Mouse (Mus musculus): ENCODE results near the gene C9orf72. TPM values are rescaled to one million over a fixed set of nuclear protein-coding genes. Genes with fewer than 3 reads are reported as not detected.

The C9orf72 gene
- polyA plus RNA-seq, 1 experiment from 2014 or later = 11.7 TPM

DNA sequence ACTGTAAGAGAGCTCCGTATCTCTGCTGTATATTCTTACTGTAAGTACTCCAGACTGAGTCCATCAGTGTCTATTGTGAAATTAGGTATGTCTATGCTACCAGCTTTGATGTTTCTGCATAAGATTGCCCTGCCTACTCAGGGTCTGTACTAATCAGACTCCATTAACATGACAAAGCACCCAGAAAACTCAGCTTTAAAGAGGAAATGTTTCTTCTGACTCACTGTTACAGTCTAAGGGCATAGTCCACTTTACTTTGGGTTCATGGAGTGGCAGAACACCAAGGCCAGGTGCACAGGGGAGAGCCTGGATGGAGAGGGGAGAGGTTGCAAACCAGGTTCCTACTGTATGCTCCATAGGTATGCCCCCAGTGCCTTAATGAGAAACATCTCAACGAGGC lies 22.3 kb downstream of the C9orf72 start:
- no peak overlapping the region for H3K9ac ChIP-seq (ENCODE audit: low read length)
- 92% methylated on average over 2 of the region's 2 CpGs for WGBS
- no peak overlapping the region for H3K4me2 ChIP-seq (ENCODE audit: low read length)
- H3K36me3 ChIP-seq (ENCODE audit: control insufficient read depth, insufficient read depth, low read length) = peaks cover 42% of the 10 kb centered on the region
- H3K27me3 ChIP-seq (replicated peaks; ENCODE audit: control insufficient read depth, insufficient read depth, low read length) = no peaks in the 10 kb centered on the region
- H3K9me3 ChIP-seq (ENCODE audit: control insufficient read depth, low read length) = no peaks in the 10 kb centered on the region
- H3K4me3 ChIP-seq (ENCODE audit: low read depth, low read length) = no peak overlapping the region
- DNase-seq (ENCODE audit: low spot score) (no peak), ATAC-seq (replicated peaks; ENCODE audit: low FRiP score, low TSS enrichment, low read depth) (no peak)
- no peaks in the 10 kb centered on the region for H3K4me1 ChIP-seq (replicated peaks; ENCODE audit: control insufficient read depth, insufficient read depth, low read length)
- no peak overlapping the region for H3K27ac ChIP-seq (ENCODE audit: low read depth)

- ATAC-seq (replicated peaks; ENCODE audit: low FRiP score, low TSS enrichment, low read depth) = no peak
Observed at GRCm38 (mm10) chr4:35201700-35202099, 24.3 kb downstream of the C9orf72 start.

GRCm38 (mm10) chr4:35192725-35193124 lies 33.2 kb downstream of the C9orf72 start:
- Histone ChIP-seq H3K4me1 (replicated peaks; ENCODE audit: control insufficient read depth, insufficient read depth, low read length) (no peaks in the 10 kb centered on the region; the same call in 1 of the 2 replicates), H3K36me3 (ENCODE audit: control insufficient read depth, insufficient read depth, low read length) (peaks cover 8% of the 10 kb centered on the region; the same call in 1 of the 2 replicates), H3K4me2 (ENCODE audit: low read length) (no peak overlapping the region), H3K4me3 (ENCODE audit: low read depth, low read length) (no peak overlapping the region), H3K9me3 (ENCODE audit: control insufficient read depth, low read length) (no peaks in the 10 kb centered on the region), H3K9ac (ENCODE audit: low read length) (no peak overlapping the region), H3K27me3 (replicated peaks; ENCODE audit: control insufficient read depth, insufficient read depth, low read length) (no peaks in the 10 kb centered on the region), H3K27ac (ENCODE audit: low read depth) (no peak overlapping the region)
- ATAC-seq (replicated peaks; ENCODE audit: low FRiP score, low TSS enrichment, low read depth) (no peak), DNase-seq (ENCODE audit: low spot score) (no peak)
- WGBS = 32% methylated on average over 7 of the region's 7 CpGs

More at GRCm38 (mm10) chr4:35201700-35202099, 24.3 kb downstream of the C9orf72 start:
- Histone ChIP-seq H3K4me1 (replicated peaks; ENCODE audit: control insufficient read depth, insufficient read depth, low read length) (no peaks in the 10 kb centered on the region), H3K27me3 (replicated peaks; ENCODE audit: control insufficient read depth, insufficient read depth, low read length) (no peaks in the 10 kb centered on the region), H3K36me3 (ENCODE audit: control insufficient read depth, insufficient read depth, low read length) (peaks cover 49% of the 10 kb centered on the region), H3K4me3 (ENCODE audit: low read depth, low read length) (no peak overlapping the region), H3K9ac (ENCODE audit: low read length) (no peak overlapping the region), H3K27ac (ENCODE audit: low read depth) (no peak overlapping the region), H3K9me3 (ENCODE audit: control insufficient read depth, low read length) (no peaks in the 10 kb centered on the region), H3K4me2 (ENCODE audit: low read length) (no peak overlapping the region)
- WGBS = 87% methylated on average over 5 of the region's 5 CpGs
- no peak for DNase-seq (ENCODE audit: low spot score)

- H3K27me3 ChIP-seq (replicated peaks; ENCODE audit: control insufficient read depth, insufficient read depth, low read length) = no peaks in the 10 kb centered on the region
- no peak overlapping the region for H3K27ac ChIP-seq (ENCODE audit: low read depth)
- WGBS = 67% methylated on average over 5 of the region's 5 CpGs
- no peaks in the 10 kb centered on the region for H3K9me3 ChIP-seq (ENCODE audit: control insufficient read depth, low read length)
- H3K4me1 ChIP-seq (replicated peaks; ENCODE audit: control insufficient read depth, insufficient read depth, low read length) = no peaks in the 10 kb centered on the region; the same call in 1 of the 2 replicates
- H3K36me3 ChIP-seq (ENCODE audit: control insufficient read depth, insufficient read depth, low read length) = no peaks in the 10 kb centered on the region
- DNase-seq (ENCODE audit: low spot score) (no peak), ATAC-seq (replicated peaks; ENCODE audit: low FRiP score, low TSS enrichment, low read depth) (no peak)
- no peak overlapping the region for H3K4me2 ChIP-seq (ENCODE audit: low read length)
- no peak overlapping the region for H3K9ac ChIP-seq (ENCODE audit: low read length)
- H3K4me3 ChIP-seq (ENCODE audit: low read depth, low read length) = no peak overlapping the region
Observed at GRCm38 (mm10) chr4:35189794-35190193, 36.2 kb downstream of the C9orf72 start.

GRCm38 (mm10) chr4:35187617-35188326 lies 38.2 kb downstream of the C9orf72 start:
- Histone ChIP-seq H3K9ac (ENCODE audit: low read length) (no peak overlapping the region), H3K36me3 (ENCODE audit: control insufficient read depth, insufficient read depth, low read length) (no peaks in the 10 kb centered on the region), H3K27me3 (replicated peaks; ENCODE audit: control insufficient read depth, insufficient read depth, low read length) (no peaks in the 10 kb centered on the region), H3K9me3 (ENCODE audit: control insufficient read depth, low read length) (no peaks in the 10 kb centered on the region), H3K4me3 (ENCODE audit: low read depth, low read length) (no peak overlapping the region), H3K4me1 (replicated peaks; ENCODE audit: control insufficient read depth, insufficient read depth, low read length) (no peaks in the 10 kb centered on the region; the same call in 1 of the 2 replicates), H3K27ac (ENCODE audit: low read depth) (no peak overlapping the region), H3K4me2 (ENCODE audit: low read length) (no peak overlapping the region)
- ATAC-seq (replicated peaks; ENCODE audit: low FRiP score, low TSS enrichment, low read depth) (no peak), DNase-seq (ENCODE audit: low spot score) (no peak)
- 71% methylated on average over 8 of the region's 8 CpGs for WGBS

- 73% methylated on average over 12 of the region's 12 CpGs for WGBS
- Histone ChIP-seq H3K4me2 (ENCODE audit: low read length) (no peak overlapping the region), H3K4me3 (ENCODE audit: low read depth, low read length) (no peak overlapping the region), H3K9ac (ENCODE audit: low read length) (no peak overlapping the region), H3K36me3 (ENCODE audit: control insufficient read depth, insufficient read depth, low read length) (no peaks in the 10 kb centered on the region), H3K27me3 (replicated peaks; ENCODE audit: control insufficient read depth, insufficient read depth, low read length) (no peaks in the 10 kb centered on the region), H3K27ac (ENCODE audit: low read depth) (no peak overlapping the region), H3K9me3 (ENCODE audit: control insufficient read depth, low read length) (no peaks in the 10 kb centered on the region), H3K4me1 (replicated peaks; ENCODE audit: control insufficient read depth, insufficient read depth, low read length) (no peaks in the 10 kb centered on the region)
- DNase-seq (ENCODE audit: low spot score) (no peak), ATAC-seq (replicated peaks; ENCODE audit: low FRiP score, low TSS enrichment, low read depth) (no peak)
Observed at GRCm38 (mm10) chr4:35177926-35178645, 47.9 kb downstream of the C9orf72 start.

DNA sequence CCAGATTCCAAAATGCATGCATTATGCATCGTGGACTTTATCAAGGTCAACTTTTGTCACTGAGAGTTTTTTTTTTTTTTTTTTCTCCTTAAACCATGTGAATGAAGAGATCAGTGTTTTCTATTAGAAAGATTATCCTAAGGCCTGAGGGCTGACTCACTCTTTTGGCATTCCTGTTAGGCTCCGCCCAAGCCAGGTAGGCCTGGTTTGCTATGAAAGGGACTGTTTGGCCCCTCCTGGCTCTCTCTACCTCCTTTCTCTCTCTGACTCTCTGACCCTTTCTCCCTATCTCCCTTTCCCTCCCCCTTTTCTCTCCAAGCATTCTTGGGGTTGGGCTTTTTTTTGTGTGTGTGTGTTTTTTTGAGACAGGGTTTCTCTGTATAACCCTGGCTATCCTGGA lies 50.4 kb downstream of the C9orf72 start:
- no peak overlapping the region for H3K4me3 ChIP-seq (ENCODE audit: low read depth, low read length)
- H3K27me3 ChIP-seq (replicated peaks; ENCODE audit: control insufficient read depth, insufficient read depth, low read length) = no peaks in the 10 kb centered on the region
- no peaks in the 10 kb centered on the region for H3K9me3 ChIP-seq (ENCODE audit: control insufficient read depth, low read length)
- no peak overlapping the region for H3K9ac ChIP-seq (ENCODE audit: low read length)
- H3K27ac ChIP-seq (ENCODE audit: low read depth) = no peak overlapping the region
- H3K36me3 ChIP-seq (ENCODE audit: control insufficient read depth, insufficient read depth, low read length) = no peaks in the 10 kb centered on the region
- WGBS = 83% methylated on average over 2 of the region's 2 CpGs
- no peak for ATAC-seq (replicated peaks; ENCODE audit: low FRiP score, low TSS enrichment, low read depth)
- no peaks in the 10 kb centered on the region for H3K4me1 ChIP-seq (replicated peaks; ENCODE audit: control insufficient read depth, insufficient read depth, low read length)
- no peak overlapping the region for H3K4me2 ChIP-seq (ENCODE audit: low read length)
- no peak for DNase-seq (ENCODE audit: low spot score)

- no peak for DNase-seq (ENCODE audit: low spot score)
- WGBS = 77% methylated on average over 1 of the region's 1 CpGs
Observed at GRCm38 (mm10) chr4:35173551-35173950, 52.4 kb downstream of the C9orf72 start.

More at GRCm38 (mm10) chr4:35173551-35173950, 52.4 kb downstream of the C9orf72 start:
- H3K27ac ChIP-seq (ENCODE audit: low read depth) = no peak overlapping the region
- no peaks in the 10 kb centered on the region for H3K36me3 ChIP-seq (ENCODE audit: control insufficient read depth, insufficient read depth, low read length)
- H3K4me2 ChIP-seq (ENCODE audit: low read length) = no peak overlapping the region
- H3K9me3 ChIP-seq (ENCODE audit: control insufficient read depth, low read length) = no peaks in the 10 kb centered on the region
- ATAC-seq (replicated peaks; ENCODE audit: low FRiP score, low TSS enrichment, low read depth) = no peak
- no peak overlapping the region for H3K9ac ChIP-seq (ENCODE audit: low read length)
- 0 out of 2 replicates have a peak, but pooled peaks cover 4% of the 10 kb centered on the region for H3K4me1 ChIP-seq (replicated peaks; ENCODE audit: control insufficient read depth, insufficient read depth, low read length)
- H3K4me3 ChIP-seq (ENCODE audit: low read depth, low read length) = no peak overlapping the region
- H3K27me3 ChIP-seq (replicated peaks; ENCODE audit: control insufficient read depth, insufficient read depth, low read length) = no peaks in the 10 kb centered on the region
